In the genomic region with DNA sequence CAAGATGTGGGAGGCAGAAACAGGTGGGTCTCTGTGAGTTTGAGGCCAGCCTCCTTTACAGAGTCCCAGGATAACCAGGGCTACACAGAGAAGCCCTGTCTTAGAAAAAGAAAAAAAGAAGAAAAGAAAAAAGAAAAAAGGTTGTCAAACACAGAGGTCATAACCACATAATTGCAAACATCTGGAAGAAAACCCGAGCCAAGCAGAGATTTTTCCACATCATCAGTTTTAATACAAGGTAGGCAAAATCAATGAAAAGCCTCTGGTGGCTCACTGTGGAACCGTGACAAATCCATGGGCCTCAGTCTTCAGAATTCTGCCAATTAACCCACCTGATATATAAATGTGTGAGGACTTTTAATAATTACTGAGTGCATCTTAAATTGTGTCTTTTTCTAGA, we compare ENCODE assay signal across 14 mouse cellular contexts. TPM values are rescaled to one million over a fixed set of nuclear protein-coding genes. Genes with fewer than 3 reads are reported as not detected.
"Had no signal": no experiment of that assay in that cellular context is flagged by ENCODE, and none has a peak within 500 bp of the region (broad histone marks: within the 10 kb centered on the region; RNA-seq: fewer than 3 reads in every experiment).

No protein-coding gene starts in this region.

- DNase-seq: kidney, postnatal 10 days; kidney, postnatal 4 days; left cerebral cortex, postnatal 4 days; liver; liver, embryonic 13.5 days; liver, postnatal 0 days; right cerebral cortex, adult 18-20 months; right cerebral cortex, postnatal 25 days; thymus, postnatal 4 days had no signal

- H3K9ac ChIP-seq: liver, embryonic 13.5 days; liver, postnatal 0 days; midbrain, embryonic 13.5 days; neural tube, embryonic 15.5 days had no signal

- H3K4me2 ChIP-seq: liver, embryonic 13.5 days; midbrain, embryonic 13.5 days; neural tube, embryonic 15.5 days had no signal

- H3K36me3 ChIP-seq: liver, embryonic 13.5 days; midbrain, embryonic 13.5 days; neural tube, embryonic 15.5 days had no signal

- H3K27me3 ChIP-seq: liver, embryonic 13.5 days; midbrain, embryonic 13.5 days; neural tube, embryonic 15.5 days had no signal

- H3K4me1 ChIP-seq: liver, embryonic 13.5 days; midbrain, embryonic 13.5 days had no signal

- H3K27ac ChIP-seq: layer of hippocampus, adult 2 months; liver, embryonic 13.5 days; midbrain, embryonic 13.5 days; neural tube, embryonic 15.5 days had no signal

- H3K4me3 ChIP-seq: layer of hippocampus, adult 2 months; liver, embryonic 13.5 days; midbrain, embryonic 13.5 days; myocyte; neural tube, embryonic 15.5 days had no signal

- H3K9me3 ChIP-seq: liver, embryonic 13.5 days; midbrain, embryonic 13.5 days; neural tube, embryonic 15.5 days had no signal

- ATAC-seq: liver, postnatal 0 days; midbrain, embryonic 13.5 days had no signal

RNA-seq across cellular contexts. Expression of gene Kl, which starts 14.9 kb away (rescaled TPM):
- total RNA-seq: megakaryocyte progenitor cell, adult 5-6 weeks had no signal
- polyA plus RNA-seq: myocyte had no signal
